Comparison of ENCODE assay signal across 26 mouse cellular contexts in the genomic region with DNA sequence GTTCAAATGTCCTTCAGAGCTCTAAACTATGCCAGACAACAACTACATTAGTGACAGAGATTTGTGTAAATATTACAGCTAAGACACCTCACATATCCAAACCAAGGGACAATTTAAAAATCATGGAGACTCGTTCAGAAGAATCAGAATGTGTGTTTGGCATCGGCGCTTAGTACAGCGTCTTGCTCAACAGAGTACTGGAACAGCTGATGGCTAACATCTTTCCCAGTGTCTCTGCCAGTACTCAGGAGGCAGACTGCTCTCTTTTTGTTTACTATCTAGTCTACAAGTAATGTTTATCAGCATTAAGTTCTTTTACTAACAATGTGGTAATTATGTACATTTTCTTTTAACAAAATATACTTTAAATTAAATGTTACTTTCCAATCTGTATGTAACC.
"Had no signal": no experiment of that assay in that cellular context is flagged by ENCODE, and none has a peak within 500 bp of the region (broad histone marks: within the 10 kb centered on the region; RNA-seq: fewer than 3 reads in every experiment).

No protein-coding gene starts in this region.

- ATAC-seq: forebrain, postnatal 0 days; hindbrain, postnatal 0 days; intestine, embryonic 16.5 days had no signal

- H3K9ac ChIP-seq: forebrain, postnatal 0 days; heart, embryonic 13.5 days; heart, embryonic 15.5 days; hindbrain, embryonic 13.5 days; hindbrain, embryonic 15.5 days; kidney, embryonic 15.5 days; limb, embryonic 13.5 days; limb, embryonic 15.5 days had no signal

- H3K27me3 ChIP-seq: heart, embryonic 13.5 days; heart, embryonic 15.5 days; hindbrain, embryonic 13.5 days; hindbrain, embryonic 15.5 days; kidney, embryonic 15.5 days; limb, embryonic 13.5 days; limb, embryonic 15.5 days had no signal

- H3K4me1 ChIP-seq: heart, embryonic 13.5 days; heart, embryonic 15.5 days; hindbrain, embryonic 13.5 days; hindbrain, embryonic 15.5 days; kidney, embryonic 15.5 days; limb, embryonic 13.5 days; limb, embryonic 15.5 days had no signal

- H3K27ac ChIP-seq: heart, adult 2 months; heart, embryonic 13.5 days; heart, embryonic 15.5 days; hindbrain, embryonic 13.5 days; hindbrain, embryonic 15.5 days; hindbrain, postnatal 0 days; kidney, embryonic 15.5 days; kidney, postnatal 0 days; limb, embryonic 13.5 days; limb, embryonic 15.5 days had no signal

- H3K9me3 ChIP-seq: heart, embryonic 13.5 days; heart, embryonic 15.5 days; hindbrain, embryonic 13.5 days; hindbrain, embryonic 15.5 days; kidney, embryonic 15.5 days; limb, embryonic 13.5 days; limb, embryonic 15.5 days had no signal

- DNase-seq: forebrain, postnatal 0 days; gastrocnemius, postnatal 10 days; gastrocnemius, postnatal 36 days; heart, adult 11 months; heart, adult 2 months; heart, postnatal 14 days; heart, postnatal 36 days; kidney, adult 11 months; kidney, adult 2 months; kidney, adult 9 months; kidney, postnatal 14 days; kidney, postnatal 36 days; layer of hippocampus, adult 9-11 months; layer of hippocampus, postnatal 36 days; left cerebral cortex, postnatal 4 days had no signal

- H3K4me2 ChIP-seq: heart, embryonic 11.5 days; heart, embryonic 13.5 days; heart, embryonic 15.5 days; hindbrain, embryonic 13.5 days; hindbrain, embryonic 15.5 days; kidney, embryonic 15.5 days; limb, embryonic 13.5 days; limb, embryonic 15.5 days had no signal

- H3K4me3 ChIP-seq: heart, adult 2 months; heart, embryonic 13.5 days; heart, embryonic 15.5 days; hindbrain, embryonic 13.5 days; hindbrain, embryonic 15.5 days; kidney, embryonic 15.5 days; limb, embryonic 13.5 days; limb, embryonic 15.5 days had no signal
